Mouse (Mus musculus): Measurements from ENCODE around the gene Dpep2nb.
"Not testable (repeated sequence)": the region's sequence is repeated elsewhere in the genome, so short reads cannot be mapped to it uniquely, and the experiment has no call there.

Gene Dpep2nb

DNA sequence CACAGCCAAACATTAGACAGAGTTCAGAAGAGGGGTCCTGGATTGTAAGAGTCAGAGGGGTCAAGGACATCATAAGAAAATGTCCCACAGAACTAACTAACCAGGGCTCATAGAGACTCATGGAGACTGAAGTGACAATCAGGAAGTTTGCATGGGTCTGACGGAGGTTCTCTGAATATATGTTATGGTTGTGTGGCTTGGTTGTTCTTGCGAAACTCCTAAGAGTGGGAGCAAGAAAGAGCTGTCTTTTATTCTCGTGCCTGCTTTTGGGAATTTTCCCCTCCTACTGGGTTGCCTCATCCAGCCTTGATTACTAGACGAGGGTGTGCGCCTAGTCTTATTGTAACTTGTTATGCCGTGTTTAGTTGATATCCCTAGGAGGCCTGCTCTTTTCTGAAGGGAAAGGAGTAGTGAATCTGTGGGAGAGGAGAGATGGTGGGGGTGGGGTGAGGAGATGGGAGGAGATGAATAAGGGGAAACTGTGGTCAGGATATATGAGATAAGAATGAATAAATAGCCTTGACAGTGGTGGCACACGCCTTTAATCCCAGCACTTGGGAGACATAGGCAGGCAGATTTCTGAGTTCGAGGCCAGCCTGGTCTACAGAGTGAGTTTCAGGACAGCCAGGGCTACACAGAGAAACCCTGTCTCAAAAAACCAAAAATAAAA lies 1.1 kb downstream of the Dpep2nb start:
- no peak for DNase-seq

GRCm38 (mm10) chr8:106001908-106002307 lies 3.9 kb downstream of the Dpep2nb start:
- no peak for DNase-seq

GRCm38 (mm10) chr8:105998971-105999370 lies 6.8 kb downstream of the Dpep2nb start:
- peak; percentile 30 for DNase-seq

DNA sequence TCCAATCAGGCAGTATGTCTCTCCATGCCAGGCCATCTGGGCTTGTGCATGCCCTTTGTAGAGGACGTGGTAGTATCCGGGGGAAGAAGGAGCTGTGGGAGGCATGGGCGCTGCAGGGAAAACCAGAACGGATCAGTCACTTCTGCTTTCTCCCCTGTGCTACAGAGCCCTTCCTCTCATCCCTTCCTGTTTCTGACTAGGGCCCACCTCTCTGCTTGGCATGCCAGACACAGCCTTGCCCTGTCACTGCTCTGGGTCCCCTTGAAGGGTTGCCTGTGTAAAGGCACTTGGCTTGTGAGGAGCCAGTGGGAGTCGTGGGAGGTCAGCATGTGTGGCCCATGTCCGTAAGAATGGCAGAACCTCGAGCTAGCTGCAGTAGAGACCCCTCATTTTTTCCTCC lies 9.4 kb downstream of the Dpep2nb start:
- DNase-seq: no peak

- DNase-seq: no peak
These were observed 12.5 kb downstream of the Dpep2nb start for GRCm38 (mm10) chr8:105993226-105993625.

GRCm38 (mm10) chr8:105992499-105992898 lies 13.3 kb downstream of the Dpep2nb start:
- DNase-seq: no peak

DNA sequence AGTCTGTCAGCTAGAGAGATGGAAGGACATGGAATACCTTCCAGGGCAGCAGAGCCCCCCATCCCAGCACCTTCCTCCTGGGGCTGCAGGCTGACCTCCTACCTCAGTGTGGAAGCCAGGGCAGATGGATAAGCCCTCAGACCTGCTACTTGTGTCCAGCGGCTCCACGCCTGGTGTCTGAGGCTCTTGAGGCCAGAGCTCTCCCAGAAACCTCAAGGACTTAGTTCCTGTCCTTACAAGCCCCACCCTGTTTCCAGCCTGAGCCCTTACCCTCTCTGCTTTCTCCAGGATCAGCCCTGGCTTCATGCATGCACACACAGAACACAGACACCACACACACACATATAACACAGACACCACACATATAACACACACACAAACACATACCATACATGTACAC lies 14.2 kb downstream of the Dpep2nb start:
- no peak for DNase-seq

- DNase-seq: peak; percentile 82
These were observed 14.9 kb downstream of the Dpep2nb start, which contains the start of gene Dus2 for GRCm38 (mm10) chr8:105990856-105991387. TSS of gene Dus2 (plus strand) at chr8:105991337.

- DNase-seq: no peak
These were observed 17.2 kb downstream of the Dpep2nb start for GRCm38 (mm10) chr8:105988546-105988945.

DNA sequence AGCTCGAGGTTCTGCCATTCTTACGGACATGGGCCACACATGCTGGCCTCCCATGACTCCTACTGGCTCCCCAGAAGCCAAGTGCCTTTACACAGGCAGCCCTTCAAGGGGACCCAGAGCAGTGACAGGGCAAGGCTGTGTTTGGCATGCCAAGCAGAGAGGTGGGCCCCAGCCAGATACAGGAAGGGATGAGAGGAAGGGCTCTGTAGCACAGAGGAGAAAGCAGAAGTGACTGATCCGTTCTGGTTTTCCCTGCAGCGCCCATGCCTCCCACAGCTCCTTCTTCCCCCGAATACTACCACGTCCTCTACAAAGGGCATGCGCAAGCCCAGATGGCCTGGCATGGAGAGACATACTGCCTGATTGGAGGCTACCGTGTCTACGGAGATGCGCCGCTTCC lies 22.4 kb downstream of the Dpep2nb start:
- DNase-seq: not testable (repeated sequence)

GRCm38 (mm10) chr8:105981146-105981545 lies 24.6 kb downstream of the Dpep2nb start:
- no peak for DNase-seq

DNA sequence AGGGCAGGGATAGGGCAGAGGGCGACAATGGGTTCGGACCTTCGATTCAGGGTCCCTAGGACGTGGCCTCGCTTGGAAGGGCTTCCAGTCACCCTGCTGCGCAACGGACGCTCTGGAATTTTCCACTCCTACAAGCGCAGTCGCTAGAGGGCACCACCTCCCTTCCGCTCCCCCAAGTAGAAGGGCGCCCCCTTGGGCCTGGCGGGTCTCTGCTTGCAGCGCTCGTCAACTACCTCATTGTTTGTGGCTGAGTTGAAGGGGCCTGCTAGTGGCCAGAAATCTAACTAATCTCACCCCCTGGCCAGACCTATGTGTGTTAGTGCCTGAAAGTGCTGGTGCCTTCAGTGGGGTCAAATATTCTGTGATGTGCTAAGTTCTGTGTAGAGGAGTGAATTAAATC lies 26.4 kb downstream of the Dpep2nb start, which contains the start of gene Dpep3:
TSS of gene Dpep3 (minus strand) at position 105 of the 400 bp plus-strand sequence.
- no peak for DNase-seq

DNA sequence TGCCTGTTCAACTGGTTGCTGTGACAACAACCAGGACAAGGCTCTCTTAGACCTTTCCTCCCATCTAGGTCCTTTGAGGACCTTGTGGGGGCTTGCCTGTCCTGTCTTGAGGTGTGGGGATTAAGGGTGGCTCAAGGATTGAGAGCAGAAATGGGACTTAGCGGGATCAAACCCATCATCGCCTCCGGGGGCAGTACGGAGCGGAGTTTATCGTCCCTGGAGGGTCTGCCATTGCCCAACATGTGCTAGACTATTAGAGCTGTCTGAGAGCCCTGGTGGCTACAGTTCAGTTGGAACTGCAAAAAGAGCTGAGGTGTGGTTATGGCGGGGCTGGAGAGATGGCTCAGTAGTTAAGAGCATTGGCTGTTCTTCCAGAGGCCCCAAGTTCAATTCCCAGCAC lies 30.4 kb downstream of the Dpep2nb start:
- DNase-seq: no peak

- no peak for DNase-seq
These were observed 34.6 kb downstream of the Dpep2nb start for GRCm38 (mm10) chr8:105971019-105971720.

- no peak for DNase-seq
These were observed 36.4 kb downstream of the Dpep2nb start for GRCm38 (mm10) chr8:105969367-105969766.

GRCm38 (mm10) chr8:105966692-105967311 lies 39.0 kb downstream of the Dpep2nb start:
- DNase-seq: no peak

DNA sequence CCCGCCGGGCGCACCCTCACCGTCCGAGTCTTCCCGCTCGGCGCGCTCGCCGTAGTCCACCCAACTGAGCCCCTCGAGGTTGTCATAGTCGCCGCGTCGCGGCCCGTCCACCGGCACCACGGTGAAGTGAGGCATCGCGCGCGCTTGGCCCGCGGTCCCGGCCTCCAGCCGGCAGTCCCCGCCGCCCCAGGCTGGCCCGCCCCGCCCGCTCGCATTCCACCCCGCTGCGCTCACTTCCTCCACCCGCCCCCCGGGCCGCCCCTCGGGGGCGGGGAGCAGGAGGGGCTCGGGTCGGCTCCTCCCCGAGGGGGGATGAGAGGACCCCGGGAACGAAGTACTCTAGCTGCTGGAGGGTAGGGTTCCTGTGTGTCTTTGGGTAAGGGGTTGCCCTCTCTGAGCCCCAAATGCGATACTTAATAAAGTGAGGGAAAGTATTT lies 39.9 kb downstream of the Dpep2nb start, which contains the start of gene Slc12a4:
TSS of gene Slc12a4 (minus strand) at position 193 of the 437 bp plus-strand sequence.
- peak; percentile 77 for DNase-seq

GRCm38 (mm10) chr8:105965266-105965904 lies 40.4 kb downstream of the Dpep2nb start:
- peak; percentile 56 for DNase-seq

GRCm38 (mm10) chr8:105964506-105965265 lies 41.1 kb downstream of the Dpep2nb start:
- no peak for DNase-seq

DNA sequence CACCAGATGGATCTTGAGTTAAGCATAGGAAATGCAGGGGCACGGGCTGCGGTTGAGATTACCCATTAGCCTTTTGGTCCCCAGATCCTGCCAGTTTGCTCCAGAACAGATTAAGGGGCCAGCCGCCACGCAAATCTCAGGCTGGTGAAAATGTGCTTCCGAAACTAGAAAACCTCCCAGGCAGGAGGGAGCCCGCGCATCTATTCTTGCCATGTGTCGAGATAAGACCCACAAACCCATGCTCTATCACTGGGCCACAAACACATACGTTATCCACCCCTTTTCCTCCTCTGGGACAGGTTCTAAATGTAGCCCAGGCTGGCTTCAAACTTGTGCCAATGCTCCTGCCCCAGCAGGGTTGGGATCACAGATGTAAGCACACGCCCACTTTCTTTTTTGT lies 44.2 kb downstream of the Dpep2nb start:
- DNase-seq: no peak

GRCm38 (mm10) chr8:105961101-105961500 lies 44.7 kb downstream of the Dpep2nb start:
- no peak for DNase-seq

- DNase-seq: peak; percentile 85
These were observed 46.4 kb downstream of the Dpep2nb start for GRCm38 (mm10) chr8:105959350-105959749.

Measured in kidney, adult 18-20 months (tissue).